Mouse (Mus musculus) left cerebral cortex, postnatal 14 days (tissue): ENCODE data around the gene Fam71a. TPM values are rescaled to one million over a fixed set of nuclear protein-coding genes. Genes with fewer than 3 reads are reported as not detected.

Source experiments
- DNase-seq, 2 experiments: peaks; one replicate each; pipeline ENCODE4 v3.0.0; 2021 to 2022; ENCODE audit warnings: low spot score in 2 of 2, mixed read lengths in 1 of 2
- intact Hi-C: fragments of 180-260 bp; cut with DNase I; formaldehyde crosslinking; loops from one replicate; pipeline ENCODE4 v1.15.1; 2025
- long read RNA-seq, 2 experiments: library from polyadenylated mRNA; stranded (forward); transcript quantifications; one replicate each; pipeline ENCODE4 v2.0.0; 2021
- total RNA-seq, 2 experiments: library from RNA; stranded (reverse); gene quantifications; 2 replicates each; pipeline ENCODE4 v1.2.3; 2021

Gene Fam71a
- not detected for total RNA-seq
- long read RNA-seq, experiment 1, result 0 reads
- long read RNA-seq, experiment 2, result 0 reads

DNA sequence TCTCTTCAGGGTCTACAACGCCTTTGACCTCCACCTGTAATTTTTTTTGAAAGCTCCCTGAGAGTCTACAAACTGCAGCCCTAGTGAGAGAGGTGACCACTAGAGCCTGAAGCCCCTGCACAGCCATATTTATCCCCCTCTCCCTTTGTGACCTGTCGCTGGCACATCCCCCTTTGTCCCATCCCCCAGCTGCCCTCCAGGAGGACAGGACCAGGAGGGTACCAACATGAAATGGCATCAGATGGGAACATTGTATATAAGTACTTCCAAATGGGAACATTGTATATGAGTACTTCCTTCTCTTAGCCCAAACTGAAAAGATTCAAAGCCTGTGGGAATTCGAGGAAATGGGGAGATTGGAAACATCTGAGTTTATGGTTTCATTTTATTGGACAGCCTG, at the start of gene Fam71a:
Gene Fam71a, minus strand, starts transcription at position 101 of the 400 bp plus-strand sequence.
- intact Hi-C loops, result no loop called here
- DNase-seq, result no peak

DNA sequence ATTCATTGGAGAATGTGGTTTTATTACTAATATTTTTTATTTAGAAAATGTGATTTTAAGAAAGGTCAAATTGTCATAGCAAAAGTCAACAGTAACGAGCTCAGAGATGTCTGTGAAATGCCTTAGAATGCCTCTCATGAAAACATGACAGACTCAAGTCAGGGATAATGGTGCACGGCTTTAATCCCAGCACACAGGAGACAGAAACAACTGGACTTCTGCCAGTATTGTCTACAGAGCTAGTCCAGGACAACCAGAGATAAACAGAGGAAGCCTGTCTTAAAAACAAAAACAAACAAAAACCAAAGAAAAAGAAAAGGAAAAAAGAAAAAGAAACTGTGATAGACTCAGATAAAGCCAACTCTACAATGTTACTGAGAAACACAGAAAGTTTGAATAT, 46.5 kb upstream of the Fam71a start:
- intact Hi-C loops, result no loop called here
- no peak for DNase-seq

DNA sequence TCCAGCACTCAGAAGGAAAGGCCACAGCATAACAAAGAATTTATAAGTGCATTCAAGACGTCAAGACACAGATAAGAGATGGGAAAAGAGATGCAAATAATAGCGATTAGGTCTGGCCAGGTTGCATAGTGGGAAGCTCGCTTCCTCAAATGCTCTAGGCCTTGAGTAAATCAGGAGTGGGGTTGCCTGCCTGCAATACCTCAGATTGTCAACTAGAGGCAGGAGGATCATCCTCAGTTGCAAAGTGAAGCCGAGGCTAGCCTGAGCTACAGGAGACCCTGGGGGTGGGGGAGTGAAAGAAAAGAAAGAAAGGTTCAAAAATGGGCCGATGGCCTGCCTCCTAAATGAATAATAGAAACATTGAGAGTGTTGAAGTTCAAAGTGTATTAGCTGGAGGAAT, 41.2 kb upstream of the Fam71a start:
- intact Hi-C loops, result no loop called here
- DNase-seq, result no peak

DNA sequence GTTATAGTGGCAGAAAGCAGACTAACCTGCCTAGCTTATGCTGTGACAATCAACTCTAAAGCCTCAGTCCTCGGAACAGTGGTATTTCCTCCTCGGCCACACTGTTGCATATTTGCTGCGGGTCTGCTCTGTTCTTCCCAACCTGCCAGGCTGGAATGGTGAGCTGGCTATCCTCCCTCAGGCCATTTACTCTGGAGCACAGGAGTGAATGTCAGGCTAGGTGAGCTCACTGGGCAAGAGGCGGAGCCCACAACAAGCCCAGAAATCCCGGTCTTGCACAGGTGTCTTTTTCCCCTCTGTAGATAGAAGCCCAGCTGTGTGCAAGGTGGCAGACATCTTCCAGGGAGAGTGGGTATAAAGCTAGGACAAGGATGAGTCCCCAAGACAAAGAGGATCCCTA, 40.3 kb upstream of the Fam71a start:
- intact Hi-C loops, result no loop called here
- no peak for DNase-seq

DNA sequence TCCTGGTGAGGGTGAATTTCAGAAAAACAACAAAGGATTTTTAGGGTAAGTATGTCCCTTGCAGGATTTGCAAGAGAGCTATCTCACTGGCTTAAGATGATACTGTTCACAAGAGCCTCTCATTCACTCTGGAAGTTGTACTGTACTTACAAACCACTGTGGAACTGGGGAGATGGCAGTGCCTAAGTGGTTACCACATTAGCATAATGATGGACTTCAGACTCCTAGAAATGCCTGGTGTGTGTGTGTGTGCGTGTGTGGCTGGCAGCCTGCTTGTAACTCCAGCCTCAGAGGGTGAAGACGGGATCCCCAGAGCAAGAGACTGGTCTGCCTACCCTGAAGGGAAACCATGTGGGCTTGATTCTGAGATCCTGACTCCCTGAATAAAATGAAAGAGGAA, 38.9 kb upstream of the Fam71a start:
- DNase-seq, result no peak
- intact Hi-C loops, result no loop called here

DNA sequence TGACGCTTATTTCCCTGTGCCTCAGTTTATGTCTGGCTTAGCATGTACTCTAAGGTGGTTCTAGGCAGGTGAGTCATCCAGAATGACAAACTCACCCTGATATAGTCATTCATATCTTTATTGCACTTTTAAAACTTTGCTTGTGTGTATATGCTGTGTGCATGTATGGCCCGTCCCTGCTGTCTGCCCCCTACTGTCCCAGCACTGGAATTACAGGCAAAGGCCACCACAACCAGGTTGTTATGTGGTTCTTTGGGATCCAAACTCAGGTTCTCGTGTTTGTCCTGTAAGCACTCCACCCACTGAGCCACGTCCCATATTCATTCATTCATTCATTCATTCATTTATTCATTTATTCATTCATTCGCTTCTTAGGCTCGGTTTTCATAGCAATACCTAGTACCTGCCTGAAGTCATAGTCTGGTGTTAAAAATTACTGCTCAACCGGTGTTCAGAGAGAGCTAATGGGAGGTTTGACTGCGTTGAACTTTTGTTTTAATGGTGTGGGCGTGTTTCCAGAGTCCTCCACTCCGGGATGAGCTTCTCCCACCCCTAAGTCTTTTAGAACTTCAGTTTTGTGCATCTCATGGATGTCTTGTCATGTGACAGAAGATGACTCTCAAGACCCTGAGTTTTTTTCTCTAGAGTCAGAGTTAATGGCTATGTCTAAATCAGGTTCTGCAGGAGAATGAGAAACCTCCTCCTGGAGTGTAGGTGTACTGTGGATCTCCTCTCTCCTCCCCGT, 37.8 kb upstream of the Fam71a start:
- intact Hi-C loops, result no loop called here
- no peak for DNase-seq

DNA sequence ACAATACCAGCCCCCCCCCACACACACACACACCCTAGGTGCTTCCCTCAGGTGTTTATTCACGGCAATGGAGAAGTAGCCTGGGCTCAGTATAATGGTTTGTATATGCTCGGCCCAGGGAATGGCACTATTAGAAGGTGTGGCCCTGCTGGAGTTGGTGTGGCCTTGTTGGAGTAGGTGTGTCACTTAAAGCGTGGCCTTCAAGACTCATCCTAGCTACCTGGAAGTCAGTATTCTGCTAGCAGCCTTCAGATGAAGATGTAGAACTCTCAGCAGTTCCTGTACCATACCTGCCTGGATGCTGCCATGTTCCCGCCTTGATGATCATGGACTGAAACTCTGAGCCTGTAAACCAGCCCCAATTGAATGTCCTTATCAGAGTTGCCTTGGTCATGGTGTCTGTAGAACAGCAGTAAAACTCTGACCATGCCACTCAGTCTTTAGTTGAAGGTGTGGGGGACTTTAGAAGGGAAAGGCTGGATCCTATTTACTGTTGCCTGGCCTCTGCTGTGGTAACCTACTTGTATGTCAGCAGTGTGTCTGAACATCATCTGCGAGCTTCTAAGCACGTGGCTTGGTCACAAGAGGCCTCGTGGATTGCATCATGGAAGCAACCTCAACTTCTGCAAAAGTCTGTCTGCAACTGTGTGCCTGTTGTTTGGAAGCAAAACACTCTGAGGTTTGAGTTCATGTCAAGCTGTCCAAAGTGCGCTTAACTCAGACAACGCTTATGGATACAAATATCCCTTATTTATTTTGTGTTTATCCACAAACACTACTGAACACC, 36.4 kb upstream of the Fam71a start:
- intact Hi-C loops, result no loop called here
- peak; percentile 11 to 35 for DNase-seq

DNA sequence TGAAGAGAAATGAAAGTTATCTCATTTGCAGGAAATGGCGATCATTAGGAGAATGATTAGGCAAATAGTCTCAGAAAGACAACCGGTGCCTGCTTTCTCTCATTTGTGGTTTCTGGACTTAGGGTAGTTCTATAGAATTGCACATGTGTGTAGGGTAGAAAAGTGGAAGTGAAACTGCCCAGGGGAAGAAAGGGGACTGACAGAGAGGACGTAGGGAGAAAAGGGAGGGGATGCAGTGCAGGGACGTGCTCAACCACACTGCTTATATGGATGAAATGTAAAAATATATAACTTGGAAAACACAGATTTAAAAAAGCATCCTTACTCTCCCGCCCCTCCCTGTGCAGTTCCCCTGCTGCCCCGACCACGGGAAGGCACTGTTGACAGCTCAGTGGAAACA, 33.3 kb upstream of the Fam71a start:
- intact Hi-C loops, result no loop called here
- DNase-seq, result no peak

DNA sequence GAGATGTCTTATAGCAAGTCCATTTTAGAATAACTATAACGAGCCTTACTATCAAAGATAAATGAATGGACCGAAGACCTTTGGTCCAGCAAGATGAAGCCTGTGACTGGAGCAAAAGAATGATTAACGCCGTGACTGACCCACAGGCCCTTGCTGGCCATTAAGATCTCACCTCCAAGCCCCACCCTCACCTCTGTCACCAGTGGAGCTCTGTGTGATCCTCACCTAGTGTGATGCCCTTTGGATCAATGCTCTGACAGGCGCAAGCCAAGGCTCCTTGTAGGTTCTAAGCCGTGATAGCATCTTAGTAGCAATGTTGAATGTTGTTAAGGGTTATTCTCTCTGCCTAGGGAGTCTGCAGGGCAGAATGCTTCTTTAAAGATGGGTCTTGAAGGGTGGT, 31.4 kb upstream of the Fam71a start:
- no peak for DNase-seq
- intact Hi-C loops, result no loop called here

DNA sequence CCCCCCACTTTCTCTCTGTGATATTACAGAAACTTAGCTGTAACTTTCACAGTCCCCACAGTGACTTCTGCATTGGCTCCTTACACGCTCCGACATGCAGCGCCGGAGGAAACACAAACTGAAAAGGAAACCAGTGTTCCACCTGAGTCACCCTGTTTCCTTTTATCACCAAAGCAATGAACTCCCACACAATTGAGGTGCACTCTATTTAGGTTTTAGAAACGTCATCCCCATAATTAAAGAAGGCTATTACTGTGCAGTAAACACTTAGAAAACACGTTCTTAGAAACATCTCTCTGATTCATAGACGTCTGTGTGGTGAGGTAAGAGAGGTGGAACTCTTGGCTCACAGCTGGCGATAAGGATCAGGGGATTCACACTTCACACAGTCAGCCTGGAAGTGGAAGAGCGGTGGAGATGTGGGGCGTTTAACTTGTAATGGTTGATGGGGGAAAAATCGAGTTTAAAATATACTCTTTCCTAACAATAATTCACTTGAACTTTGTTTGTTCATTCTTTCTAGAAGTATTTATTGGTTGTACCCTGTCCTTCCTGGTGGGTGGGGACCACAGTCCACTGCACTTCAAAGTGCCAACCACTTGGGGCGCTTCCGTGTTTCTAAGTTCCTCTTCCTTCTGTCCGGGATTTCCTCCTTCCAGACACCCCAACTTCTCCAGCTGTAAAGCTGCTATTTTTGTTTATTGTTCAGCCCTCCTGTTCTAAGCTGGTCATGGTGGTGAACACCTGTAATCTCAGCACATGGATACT, 29.2 kb upstream of the Fam71a start:
- DNase-seq, result peak; percentile 20 to 34
- intact Hi-C loops, result no loop called here

DNA sequence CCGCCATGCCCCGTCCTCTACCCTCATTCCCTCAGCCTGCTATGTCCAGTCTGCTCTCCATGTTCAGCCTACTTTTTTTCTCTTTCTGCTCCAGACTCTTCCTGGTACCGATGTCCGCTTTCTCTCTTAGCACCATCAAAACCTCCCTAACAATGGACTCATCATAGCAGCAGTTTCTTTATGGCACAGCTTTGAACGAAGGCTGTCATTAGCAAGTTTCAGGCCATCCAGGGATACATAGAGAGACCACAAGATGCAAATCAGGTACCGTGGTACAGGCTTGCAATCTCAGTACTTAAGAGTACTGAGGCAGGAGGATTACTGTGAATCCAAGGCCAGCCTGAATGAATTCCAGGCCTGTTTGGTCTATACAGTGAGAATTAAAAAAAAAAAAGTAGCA, 28.1 kb upstream of the Fam71a start:
- intact Hi-C loops, result no loop called here
- no peak for DNase-seq

DNA sequence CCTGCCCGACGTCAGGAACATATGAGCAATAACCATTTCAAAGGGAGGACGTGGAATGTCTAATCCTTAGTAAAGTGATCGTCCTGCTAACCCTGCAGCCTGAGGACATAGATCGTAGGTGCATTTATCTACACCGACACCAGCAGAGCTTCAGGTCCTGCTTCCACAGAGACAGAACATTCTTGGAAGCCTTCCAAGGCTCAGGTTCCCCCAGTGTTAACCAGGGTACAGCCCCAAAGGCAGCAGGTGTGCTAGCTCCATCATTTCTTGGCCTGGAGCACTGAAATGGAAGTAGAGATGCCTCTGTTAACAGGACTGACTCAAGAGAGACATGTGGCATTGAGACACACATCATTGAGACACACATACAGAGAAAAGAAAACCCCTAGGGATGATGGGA, 27.6 kb upstream of the Fam71a start:
- intact Hi-C loops, result no loop called here
- DNase-seq, result no peak

DNA sequence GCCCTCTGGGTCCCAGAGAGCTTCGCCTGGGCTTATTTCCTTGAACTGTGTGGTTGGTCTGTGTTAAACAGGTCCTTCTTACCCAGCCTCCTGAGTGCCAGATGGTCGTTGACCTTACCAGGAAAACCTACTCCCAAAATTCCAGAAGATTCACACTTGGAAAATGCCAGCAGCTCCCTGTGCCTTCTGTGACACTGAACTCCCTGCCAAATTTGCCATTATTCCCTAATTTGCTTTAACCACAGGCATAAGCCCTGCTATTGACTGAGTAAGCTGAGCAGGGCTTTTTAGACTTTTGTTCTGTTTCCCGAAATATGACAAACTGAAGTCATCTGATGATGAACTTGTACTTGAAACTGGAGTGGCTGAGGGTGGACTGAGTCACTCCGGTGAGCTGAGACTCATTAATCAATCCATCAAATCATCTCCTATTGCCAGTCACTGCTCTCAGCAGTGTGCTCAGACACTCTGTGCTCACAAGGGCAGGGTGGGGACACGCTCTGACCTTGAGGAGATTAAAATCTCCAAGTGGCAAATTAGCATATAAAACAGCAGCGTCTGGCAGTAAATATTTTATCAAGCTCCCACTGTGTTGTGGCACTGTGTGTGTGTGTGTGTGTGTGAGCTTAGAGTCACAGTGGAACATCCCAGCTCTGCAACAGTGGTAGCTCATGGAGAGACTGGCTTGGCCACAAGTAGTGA, 25.2 kb upstream of the Fam71a start:
- intact Hi-C loops, result loop anchor here (10.0 kb wide), 1 partner anchor 85 kb away; no protein-coding TSS in a partner anchor
- DNase-seq, result no peak

DNA sequence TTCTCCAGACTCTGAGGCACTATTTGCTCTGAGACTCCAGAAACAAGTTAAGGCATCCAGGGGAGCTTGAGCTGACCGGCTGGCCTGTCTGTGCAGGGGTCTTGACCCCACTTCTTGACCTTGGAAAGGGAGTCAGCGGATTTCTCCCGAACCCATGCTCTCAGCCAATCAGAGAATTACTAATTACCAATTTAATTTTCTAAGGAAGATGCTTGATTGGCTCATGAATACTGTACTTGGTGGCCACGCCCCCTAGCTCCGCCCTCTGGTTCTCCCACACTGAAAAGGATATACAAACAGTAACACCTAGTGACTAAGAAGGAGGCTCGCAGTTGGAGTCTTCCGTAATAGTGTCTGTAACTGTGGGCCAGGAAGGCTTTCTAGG, 21.8 kb upstream of the Fam71a start:
- no peak for DNase-seq
- intact Hi-C loops, result loop anchor here (10.0 kb wide), 1 partner anchor 88 kb away; no protein-coding TSS in a partner anchor

DNA sequence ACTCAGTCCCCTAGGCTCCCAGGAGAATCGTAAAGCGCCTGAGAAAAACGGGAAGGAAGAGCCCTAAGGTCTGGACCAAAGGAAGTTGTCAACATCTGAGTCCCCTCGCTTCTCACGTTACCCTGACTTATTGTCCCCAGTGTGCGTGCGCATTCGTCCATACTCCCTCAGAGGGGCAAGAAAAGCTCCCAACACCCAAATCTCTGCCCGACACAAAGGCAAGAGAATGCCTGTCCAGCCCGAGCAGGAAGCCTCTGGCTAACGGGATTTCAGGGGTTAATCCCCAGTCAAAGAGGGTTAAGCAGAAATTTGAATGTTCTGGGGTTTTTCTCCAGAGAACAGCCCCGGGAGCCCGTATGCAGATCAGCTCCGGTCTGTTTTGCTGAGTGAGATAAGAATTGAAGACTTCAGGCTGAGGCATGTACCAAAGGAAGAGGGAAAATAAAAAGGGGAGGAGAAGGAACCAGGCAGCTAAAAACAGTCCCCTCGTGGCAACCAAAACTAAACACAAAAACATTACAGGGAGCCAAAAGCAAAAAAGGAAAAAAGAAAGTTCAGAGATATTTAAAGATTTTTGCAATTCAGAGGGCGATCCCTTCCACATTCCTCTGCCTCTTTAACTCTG, 21.3 kb upstream of the Fam71a start:
- no peak for DNase-seq
- intact Hi-C loops, result loop anchor here (10.0 kb wide), 1 partner anchor 89 kb away; no protein-coding TSS in a partner anchor

DNA sequence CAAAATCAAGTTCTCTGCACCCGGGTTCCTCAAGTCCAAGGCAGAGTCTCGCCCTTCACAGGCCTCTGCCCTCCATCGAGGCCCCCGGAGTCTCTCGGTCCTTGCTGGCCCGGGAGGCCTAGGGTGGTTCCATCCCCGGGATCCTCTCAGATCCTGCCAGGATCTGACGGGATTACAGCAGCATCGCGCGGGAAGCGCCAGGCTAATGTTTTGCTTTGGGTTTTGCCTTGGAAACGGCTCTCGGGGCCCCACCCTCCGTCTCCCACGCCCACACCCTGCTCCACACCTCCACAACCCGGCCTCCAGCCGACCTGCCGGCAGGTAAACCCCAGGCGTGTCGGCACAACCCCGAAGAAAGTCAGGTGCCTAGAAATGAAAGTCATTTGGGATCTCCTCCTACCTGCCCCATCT, 20.2 kb upstream of the Fam71a start:
- intact Hi-C loops, result loop anchor here (5.0 to 10.0 kb wide), 2 partner anchors 83 to 90 kb away; no protein-coding TSS in a partner anchor
- no peak for DNase-seq

DNA sequence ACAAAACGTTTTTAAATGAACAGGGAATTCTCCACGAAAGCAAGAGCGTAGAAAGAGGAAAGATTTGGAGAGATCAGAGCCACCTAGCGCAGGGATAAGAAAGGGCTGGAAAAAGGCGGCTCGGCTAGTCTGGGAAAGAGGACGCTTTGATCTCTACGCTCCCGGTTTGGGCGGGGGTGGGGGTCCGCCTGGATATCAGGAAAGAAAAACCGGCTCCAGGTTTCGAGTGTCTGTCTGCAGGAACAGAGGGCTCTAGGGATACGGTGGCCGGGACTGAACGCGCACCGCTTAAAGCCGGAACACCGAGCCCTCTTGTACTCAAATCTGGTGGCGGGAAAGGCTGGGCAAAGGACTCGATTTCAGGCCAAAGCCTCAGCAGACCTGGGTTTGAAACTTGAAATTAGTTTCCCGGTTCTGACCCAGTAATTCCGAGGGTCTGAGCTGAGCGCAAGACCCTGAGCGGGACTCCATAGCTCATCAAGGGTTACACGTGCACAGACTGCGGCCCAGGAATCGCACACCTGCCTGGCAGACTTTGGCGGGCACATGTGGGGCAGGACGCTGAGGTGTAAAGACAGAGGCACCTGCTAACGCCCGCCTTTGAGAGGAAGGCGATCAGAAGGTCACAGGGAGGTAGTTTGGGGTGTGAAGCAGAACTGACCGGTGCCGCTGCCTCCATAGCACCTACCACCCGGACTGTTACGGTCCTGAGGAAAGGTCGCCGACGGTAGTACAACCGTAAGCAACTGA, 19.6 kb upstream of the Fam71a start:
- peak in 1 of 2 experiments; percentile 6 for DNase-seq
- intact Hi-C loops, result loop anchor here (5.0 to 10.0 kb wide), 2 partner anchors 82 to 91 kb away; no protein-coding TSS in a partner anchor
